Mouse (Mus musculus) midbrain, embryonic 13.5 days (tissue): Measurements from ENCODE around the gene Gm17482. TPM values are rescaled to one million over a fixed set of nuclear protein-coding genes. Genes with fewer than 3 reads are reported as not detected.

Experiments
- polyA plus RNA-seq: library from polyadenylated mRNA; unstranded; fragments of >200 nt; fragmentation: Nextera tagmentation; extraction: Ambion mirVana; gene quantifications from 2 replicates; pipeline ENCODE4 v1.2.1, GENCODE M21; 2015

Gm17482 gene
- polyA plus RNA-seq, 1 experiment from 2014 or later = not detected

Other genes with a start within 250 kb of the Gm17482 start
- 50.8 and 55.5 TPM in 2 replicates for gene Tamm41, start 189.5 kb upstream of the Gm17482 start, polyA plus RNA-seq
- gene Syn2, start 92.4 kb upstream of the Gm17482 start, polyA plus RNA-seq = 13.3 and 16.2 TPM in 2 replicates
- 2.9 and 3.3 TPM in 2 replicates for gene Timp4, start 24.9 kb downstream of the Gm17482 start, polyA plus RNA-seq
- gene Pparg, start 133.6 kb downstream of the Gm17482 start, polyA plus RNA-seq = 0.18 and 0.22 TPM in 2 replicates